Mouse (Mus musculus) embryonic facial prominence, embryonic 12.5 days (tissue): ENCODE data around the gene Nox4. TPM values are rescaled to one million over a fixed set of nuclear protein-coding genes. Genes with fewer than 3 reads are reported as not detected.
"Not testable (repeated sequence)": the region's sequence is repeated elsewhere in the genome, so short reads cannot be mapped to it uniquely, and the experiment has no call there.

ENCODE experiments used
- ATAC-seq: fragments of 200-750 bp; cut with Nextera tagmentation; 2 replicates; pipeline ENCODE4 v1.8.0; 2017; ENCODE audit not compliant: insufficient number of reproducible peaks, insufficient read depth, low FRiP score, low TSS enrichment
- H3K27ac ChIP-seq: fragments of 300-500 bp; sonication (generic); 2 replicates; pipeline ENCODE4 v1.5.1; 2016; ENCODE audit warnings: mild to moderate bottlenecking
- H3K27me3 ChIP-seq: fragments of 300-500 bp; sonication (generic); 2 replicates; pipeline ENCODE4 v1.6.1; 2016; ENCODE audit warnings: mild to moderate bottlenecking, moderate library complexity
- H3K36me3 ChIP-seq: fragments of 300-500 bp; sonication (generic); 2 replicates; pipeline ENCODE4 v1.6.1; 2016; ENCODE audit warnings: mild to moderate bottlenecking
- H3K4me1 ChIP-seq: fragments of 300-500 bp; sonication (generic); 2 replicates; pipeline ENCODE4 v1.6.1; 2016
- H3K4me2 ChIP-seq: fragments of 300-500 bp; sonication (generic); replicated peaks from 2 replicates; pipeline ENCODE4 v1.6.1; 2016; ENCODE audit warnings: mild to moderate bottlenecking, moderate library complexity
- H3K4me3 ChIP-seq: fragments of 300-500 bp; sonication (generic); 2 replicates; pipeline ENCODE4 v1.5.1; 2016; ENCODE audit warnings: mild to moderate bottlenecking
- H3K9ac ChIP-seq: fragments of 300-500 bp; sonication (generic); 2 replicates; pipeline ENCODE4 v1.6.1; 2016; ENCODE audit warnings: mild to moderate bottlenecking, moderate library complexity
- H3K9me3 ChIP-seq: fragments of 300-500 bp; sonication (generic); 2 replicates; pipeline ENCODE4 v1.6.1; 2016; ENCODE audit warnings: mild to moderate bottlenecking, moderate library complexity
- WGBS: fragments of 180-500 bp; shearing (Covaris S2); methylation state at CpG from one replicate; pipeline ENCODE4 v1.1.7; 2016; 5-methylcytosine and 5-hydroxymethylcytosine counted together
- polyA plus RNA-seq: library from polyadenylated mRNA; unstranded; fragments of >200 nt; fragmentation: Nextera tagmentation; extraction: Ambion mirVana; gene quantifications from 2 replicates; pipeline ENCODE4 v1.2.1, GENCODE M21; 2016

Nox4 gene
- polyA plus RNA-seq, 1 experiment from 2014 or later = 8.7 TPM

- 54% methylated on average over 2 of the region's 2 CpGs for WGBS
- H3K36me3 ChIP-seq = no peaks in the 10 kb centered on the region
- no peak overlapping the region for H3K27ac ChIP-seq
- H3K4me3 ChIP-seq = no peak overlapping the region
- no peak overlapping the region for H3K4me2 ChIP-seq
- H3K27me3 ChIP-seq = no peaks in the 10 kb centered on the region
- no peaks in the 10 kb centered on the region for H3K9me3 ChIP-seq
- no peak for ATAC-seq
- no peaks in the 10 kb centered on the region for H3K4me1 ChIP-seq
- H3K9ac ChIP-seq = no peak overlapping the region
These were observed 129.0 kb downstream of the Nox4 start for GRCm38 (mm10) chr7:87374935-87375334.

- H3K27me3 ChIP-seq = no peaks in the 10 kb centered on the region
- no peak overlapping the region for H3K27ac ChIP-seq
- no peaks in the 10 kb centered on the region for H3K9me3 ChIP-seq
- WGBS = 93% methylated on average over 7 of the region's 7 CpGs
- no peak overlapping the region for H3K9ac ChIP-seq
- H3K4me2 ChIP-seq = no peak overlapping the region
- no peaks in the 10 kb centered on the region for H3K4me1 ChIP-seq
- ATAC-seq = no peak
- no peak overlapping the region for H3K4me3 ChIP-seq
- no peaks in the 10 kb centered on the region for H3K36me3 ChIP-seq
These were observed 151.1 kb downstream of the Nox4 start for GRCm38 (mm10) chr7:87397023-87397422.

GRCm38 (mm10) chr7:87411373-87411772 is 165.5 kb downstream of the Nox4 start:
- H3K4me2 ChIP-seq, H3K4me3 ChIP-seq, H3K27me3 ChIP-seq, H3K36me3 ChIP-seq, H3K9ac ChIP-seq, H3K9me3 ChIP-seq, H3K27ac ChIP-seq, ATAC-seq, H3K4me1 ChIP-seq: not testable (repeated sequence)
- WGBS = 7% methylated on average over 4 of the region's 4 CpGs

GRCm38 (mm10) chr7:87413271-87413670 is 167.4 kb downstream of the Nox4 start:
- Histone ChIP-seq H3K9ac (no peak overlapping the region), H3K4me1 (no peaks in the 10 kb centered on the region), H3K9me3 (no peaks in the 10 kb centered on the region), H3K4me3 (no peak overlapping the region), H3K27ac (no peak overlapping the region), H3K36me3 (no peaks in the 10 kb centered on the region), H3K27me3 (no peaks in the 10 kb centered on the region), H3K4me2 (no peak overlapping the region)
- 83% methylated on average over 1 of the region's 1 CpGs for WGBS
- ATAC-seq = no peak

Other genes with a start within 250 kb of the Nox4 start
- gene Vmn2r79, start 250.0 kb upstream of the Nox4 start, polyA plus RNA-seq = not detected in 2 replicates
- gene Tyr, start 247.4 kb downstream of the Nox4 start, polyA plus RNA-seq = 1.8 and 4.3 TPM in 2 replicates